Mouse (Mus musculus) MEL (cell line): ENCODE measurements around the gene Cep95. TPM values are rescaled to one million over a fixed set of nuclear protein-coding genes. Genes with fewer than 3 reads are reported as not detected.

ENCODE experiments used
- DNase-seq: peaks from one replicate; pipeline ENCODE4 v3.0.0; 2011; ENCODE audit warnings: low read depth, low spot score
- H3K27ac ChIP-seq: 2 replicates; pipeline ENCODE4 v1.5.1; 2012; ENCODE audit warnings: low read depth, mild to moderate bottlenecking, control low read depth, low read length, moderate library complexity; ENCODE audit not compliant: control insufficient read depth
- H3K27me3 ChIP-seq, 2 experiments: fragments of 150-350 bp in 1 of 2; sonication (generic) in 1 of 2; 2 replicates each; pipeline ENCODE4 v1.6.1; 2012; ENCODE audit warnings: low read length in 2 of 2, mild to moderate bottlenecking in 2 of 2, improper control_type of control experiment in 1 of 2, moderate library complexity in 1 of 2; ENCODE audit not compliant: insufficient read depth in 2 of 2, control insufficient read depth in 1 of 2
- H3K36me3 ChIP-seq, 2 experiments: 2 replicates each; pipeline ENCODE4 v1.6.1; 2012 to 2014; ENCODE audit warnings: low read length in 2 of 2, improper control_type of control experiment in 1 of 2, inconsistent platforms in 1 of 2, mild to moderate bottlenecking in 1 of 2; ENCODE audit not compliant: insufficient read depth in 2 of 2, control insufficient read depth in 1 of 2
- H3K4me1 ChIP-seq, 2 experiments: fragments of 150-350 bp in 1 of 2; sonication (generic) in 1 of 2; 2 replicates each; pipeline ENCODE4 v1.6.1; 2012; ENCODE audit warnings: low read length in 2 of 2, improper control_type of control experiment in 1 of 2, mild to moderate bottlenecking in 1 of 2; ENCODE audit not compliant: insufficient read depth in 2 of 2, control insufficient read depth in 1 of 2
- H3K4me3 ChIP-seq, 2 experiments: fragments of 150-350 bp in 1 of 2; sonication (generic) in 1 of 2; 2 replicates each; pipeline ENCODE4 v1.5.1; 2012; ENCODE audit warnings: low read depth in 2 of 2, low read length in 2 of 2, mild to moderate bottlenecking in 2 of 2, moderate library complexity in 2 of 2, control low read depth in 1 of 2, improper control_type of control experiment in 1 of 2; ENCODE audit not compliant: control insufficient read depth in 1 of 2, insufficient read depth in 1 of 2
- H3K79me2 ChIP-seq: 2 replicates; pipeline ENCODE4 v1.6.1; 2012; ENCODE audit warnings: mild to moderate bottlenecking, low read length, moderate library complexity; ENCODE audit not compliant: control insufficient read depth, poor library complexity, insufficient read depth
- H3K9ac ChIP-seq: 2 replicates; pipeline ENCODE4 v1.6.1; 2012; ENCODE audit warnings: low read depth, mild to moderate bottlenecking, control low read depth, low read length, moderate library complexity; ENCODE audit not compliant: control insufficient read depth, poor library complexity, severe bottlenecking
- H3K9me3 ChIP-seq: fragments of 150-350 bp; sonication (generic); replicated peaks from 2 replicates; pipeline ENCODE4 v1.6.1; 2012; ENCODE audit warnings: mild to moderate bottlenecking, low read length, improper control_type of control experiment, moderate library complexity; ENCODE audit not compliant: insufficient read depth
- BHLHE40 ChIP-seq: IDR thresholded peaks from 2 replicates; pipeline ENCODE4 v1.6.1; 2012; ENCODE audit warnings: low read depth, mild to moderate bottlenecking, inconsistent platforms, low read length, improper control_type of control experiment, borderline replicate concordance
- CHD2 ChIP-seq: IDR thresholded peaks from 2 replicates; pipeline ENCODE4 v1.6.1; 2011; ENCODE audit warnings: low read length, improper control_type of control experiment
- E2F4 ChIP-seq: IDR thresholded peaks from 2 replicates; pipeline ENCODE4 v1.6.1; 2011; ENCODE audit warnings: low read depth, low read length, improper control_type of control experiment, borderline replicate concordance
- ELF1 ChIP-seq: IDR thresholded peaks from 2 replicates; pipeline ENCODE4 v1.6.1; 2014; ENCODE audit warnings: low read depth, mild to moderate bottlenecking, inconsistent platforms, low read length, improper control_type of control experiment, moderate library complexity
- EP300 ChIP-seq, 2 experiments: IDR thresholded peaks; 2 replicates each; pipeline ENCODE4 v1.6.1; 2011; ENCODE audit warnings: improper control_type of control experiment in 2 of 2, low read length in 2 of 2, low read depth in 1 of 2, mild to moderate bottlenecking in 1 of 2
- ETS1 ChIP-seq: IDR thresholded peaks from 2 replicates; pipeline ENCODE4 v1.6.1; 2012; ENCODE audit warnings: low read depth, mild to moderate bottlenecking, inconsistent platforms, low read length, improper control_type of control experiment, moderate library complexity
- GATA1 ChIP-seq: IDR thresholded peaks from 2 replicates; pipeline ENCODE4 v1.6.1; 2011; ENCODE audit warnings: low read depth, low read length, improper control_type of control experiment
- JUND ChIP-seq: IDR thresholded peaks from 2 replicates; pipeline ENCODE4 v1.6.1; 2011; ENCODE audit warnings: low read depth, mild to moderate bottlenecking, improper control_type of control experiment, low read length
- KAT2A ChIP-seq: conservative IDR thresholded peaks from 2 replicates; pipeline ENCODE4 v1.6.1; 2012; ENCODE audit warnings: low read depth, low read length, improper control_type of control experiment, inconsistent platforms
- MAFK ChIP-seq: IDR thresholded peaks from 2 replicates; pipeline ENCODE4 v1.6.1; 2011; ENCODE audit warnings: low read depth, mild to moderate bottlenecking, low read length, improper control_type of control experiment, borderline replicate concordance
- MAX ChIP-seq: IDR thresholded peaks from 2 replicates; pipeline ENCODE4 v1.6.1; 2011; ENCODE audit warnings: low read length, improper control_type of control experiment
- MAZ ChIP-seq: IDR thresholded peaks from 2 replicates; pipeline ENCODE4 v1.6.1; 2012; ENCODE audit warnings: low read depth, mild to moderate bottlenecking, inconsistent platforms, low read length, improper control_type of control experiment
- MXI1 ChIP-seq: IDR thresholded peaks from 2 replicates; pipeline ENCODE4 v1.6.1; 2011; ENCODE audit warnings: mild to moderate bottlenecking, low read depth, low read length, improper control_type of control experiment
- MYB ChIP-seq: IDR thresholded peaks from 2 replicates; pipeline ENCODE4 v1.6.1; 2011; ENCODE audit warnings: mild to moderate bottlenecking, low read depth, low read length, improper control_type of control experiment
- NELFE ChIP-seq: IDR thresholded peaks from 2 replicates; pipeline ENCODE4 v1.6.1; 2011; ENCODE audit warnings: low read depth, low read length, improper control_type of control experiment
- NRF1 ChIP-seq: IDR thresholded peaks from 2 replicates; pipeline ENCODE4 v1.6.1; 2014; ENCODE audit warnings: low read depth, mild to moderate bottlenecking, inconsistent platforms, low read length, improper control_type of control experiment, moderate library complexity; ENCODE audit not compliant: poor library complexity, insufficient read depth, severe bottlenecking
- POLR2A ChIP-seq, 2 experiments: IDR thresholded peaks; 2 replicates each; pipeline ENCODE4 v1.6.1; 2011 to 2012; ENCODE audit warnings: low read length in 2 of 2, mild to moderate bottlenecking in 2 of 2, control low read depth in 1 of 2, improper control_type of control experiment in 1 of 2, low read depth in 1 of 2, moderate library complexity in 1 of 2; ENCODE audit not compliant: control insufficient read depth in 1 of 2, insufficient read depth in 1 of 2, poor library complexity in 1 of 2
- POLR2AphosphoS5 ChIP-seq: IDR thresholded peaks from 2 replicates; pipeline ENCODE4 v1.6.1; 2012; ENCODE audit warnings: low read depth, borderline replicate concordance, mild to moderate bottlenecking, inconsistent platforms, low read length, moderate library complexity, mixed read lengths
- RAD21 ChIP-seq: IDR thresholded peaks from 2 replicates; pipeline ENCODE4 v1.6.1; 2011; ENCODE audit warnings: mild to moderate bottlenecking, low read depth, low read length, improper control_type of control experiment
- RCOR1 ChIP-seq: IDR thresholded peaks from 2 replicates; pipeline ENCODE4 v1.6.1; 2012; ENCODE audit warnings: low read depth, mild to moderate bottlenecking, inconsistent platforms, low read length, improper control_type of control experiment
- SMC3 ChIP-seq: IDR thresholded peaks from 2 replicates; pipeline ENCODE4 v1.6.1; 2011; ENCODE audit warnings: low read depth, low read length, improper control_type of control experiment
- TBP ChIP-seq: IDR thresholded peaks from 2 replicates; pipeline ENCODE4 v1.8.0; 2011; ENCODE audit warnings: low read depth, low read length, improper control_type of control experiment
- USF1 ChIP-seq: IDR thresholded peaks from 2 replicates; pipeline ENCODE4 v1.6.1; 2014; ENCODE audit warnings: low read depth, mild to moderate bottlenecking, inconsistent platforms, low read length, improper control_type of control experiment, moderate library complexity
- USF2 ChIP-seq, 2 experiments: IDR thresholded peaks; 2 replicates each; pipeline ENCODE4 v1.6.1; 2011 to 2012; ENCODE audit warnings: improper control_type of control experiment in 2 of 2, low read length in 2 of 2, borderline replicate concordance in 1 of 2, inconsistent platforms in 1 of 2, low read depth in 1 of 2, mild to moderate bottlenecking in 1 of 2; ENCODE audit not compliant: insufficient read depth in 1 of 2
- ZC3H11A ChIP-seq: IDR thresholded peaks from 2 replicates; pipeline ENCODE4 v1.6.1; 2012; ENCODE audit warnings: low read depth, mild to moderate bottlenecking, inconsistent platforms, low read length, improper control_type of control experiment
- ZNF384 ChIP-seq: IDR thresholded peaks from 2 replicates; pipeline ENCODE4 v1.6.1; 2012; ENCODE audit warnings: low read depth, mild to moderate bottlenecking, inconsistent platforms, low read length, improper control_type of control experiment
- polyA plus RNA-seq, 2 experiments: library from polyadenylated mRNA; stranded (reverse) in 1 of 2; unstranded in 1 of 2; fragments of >175 nt in 1 of 2; fragments of >200 nt in 1 of 2; gene quantifications; 2 replicates each; pipeline versions ENCODE4 v1.2.1 to v1.2.4; 2012; ENCODE audit warnings: low replicate concordance in 2 of 2, low read depth in 1 of 2; ENCODE audit not compliant: insufficient read length in 2 of 2, insufficient read depth in 1 of 2, missing spikeins in 1 of 2
- total RNA-seq: library from RNA; depleted of rRNA; stranded (reverse); fragments of 300-350 nt; gene quantifications from 2 replicates; pipeline ENCODE4 v1.2.3, GENCODE M21; 2012

Cep95 gene
- total and polyA plus RNA-seq, 3 experiments = 11.6 to 12.9 TPM; not detected in 1

GRCm38 (mm10) chr11:106816316-106816715, 27.3 kb downstream of the Cep95 start:
- H3K27ac ChIP-seq = no peak overlapping the region
- no peak overlapping the region for H3K9ac ChIP-seq
- no peaks in the 10 kb centered on the region for H3K9me3 ChIP-seq
- H3K79me2 ChIP-seq = no peaks in the 10 kb centered on the region
- no peaks in the 10 kb centered on the region for H3K27me3 ChIP-seq
- no peak for DNase-seq
- H3K36me3 ChIP-seq = peaks cover 5 to 11% of the 10 kb centered on the region in 2 experiments; a peak in 3 of 4 replicates
- peaks cover 0 to 2% of the 10 kb centered on the region in 2 experiments; a peak in 1 of 4 replicates for H3K4me1 ChIP-seq
- no peak overlapping the region for H3K4me3 ChIP-seq
- TF ChIP-seq MYB (no peak), E2F4 (no peak), EP300 (IDR thresholded peaks at IDR 0.05; ENCODE audit: low read depth in 1 of 2, low read length in 2 of 2) (no peak), SMC3 (no peak), TBP (no peak), ZNF384 (no peak), MAFK (no peak), KAT2A (no peak), BHLHE40 (no peak), ZC3H11A (no peak), ETS1 (no peak), POLR2A (IDR thresholded peaks at IDR 0.05; ENCODE audit: control insufficient read depth in 1 of 2, insufficient read depth in 1 of 2, low read depth in 1 of 2, low read length in 2 of 2, poor library complexity in 1 of 2) (no peak), MAZ (no peak), GATA1 (no peak), USF2 (IDR thresholded peaks at IDR 0.05; ENCODE audit: borderline replicate concordance in 1 of 2, insufficient read depth in 1 of 2, low read depth in 1 of 2, low read length in 2 of 2) (no peak), NELFE (no peak), JUND (no peak), POLR2AphosphoS5 (no peak), ELF1 (no peak), NRF1 (no peak)
- TF ChIP-seq, all 39 proteins: peak for 0

- H3K27me3 ChIP-seq = no peaks in the 10 kb centered on the region
- TF ChIP-seq USF1 (no peak), TBP (no peak), POLR2A (IDR thresholded peaks at IDR 0.05; ENCODE audit: control insufficient read depth in 1 of 2, insufficient read depth in 1 of 2, low read depth in 1 of 2, low read length in 2 of 2, poor library complexity in 1 of 2) (no peak), MXI1 (no peak), ZC3H11A (no peak), NELFE (no peak), GATA1 (no peak), MAX (no peak), USF2 (IDR thresholded peaks at IDR 0.05; ENCODE audit: borderline replicate concordance in 1 of 2, insufficient read depth in 1 of 2, low read depth in 1 of 2, low read length in 2 of 2) (no peak), E2F4 (no peak), MYB (no peak), RAD21 (no peak), ZNF384 (no peak), CHD2 (no peak), JUND (no peak), RCOR1 (no peak)
- TF ChIP-seq, all 39 proteins: peak for 0
- H3K36me3 ChIP-seq = peaks cover 5 to 11% of the 10 kb centered on the region in 2 experiments; a peak in 3 of 4 replicates
Measured at GRCm38 (mm10) chr11:106817156-106817555, 28.1 kb downstream of the Cep95 start.

More at GRCm38 (mm10) chr11:106817156-106817555, 28.1 kb downstream of the Cep95 start:
- Histone ChIP-seq H3K9ac (no peak overlapping the region), H3K27ac (no peak overlapping the region), H3K4me3 (no peak overlapping the region), H3K4me1 (peaks cover 0 to 2% of the 10 kb centered on the region in 2 experiments; a peak in 1 of 4 replicates), H3K79me2 (no peaks in the 10 kb centered on the region), H3K9me3 (no peaks in the 10 kb centered on the region)
- DNase-seq = no peak
